Mouse (Mus musculus): ENCODE measurements at regions not wholly inside any gene's neighbourhood (a gene's known extent, or its start where the extent isn't known, plus 50 kb on each side); places are given as distances from the start of the nearest gene placed in this dataset.

DNA sequence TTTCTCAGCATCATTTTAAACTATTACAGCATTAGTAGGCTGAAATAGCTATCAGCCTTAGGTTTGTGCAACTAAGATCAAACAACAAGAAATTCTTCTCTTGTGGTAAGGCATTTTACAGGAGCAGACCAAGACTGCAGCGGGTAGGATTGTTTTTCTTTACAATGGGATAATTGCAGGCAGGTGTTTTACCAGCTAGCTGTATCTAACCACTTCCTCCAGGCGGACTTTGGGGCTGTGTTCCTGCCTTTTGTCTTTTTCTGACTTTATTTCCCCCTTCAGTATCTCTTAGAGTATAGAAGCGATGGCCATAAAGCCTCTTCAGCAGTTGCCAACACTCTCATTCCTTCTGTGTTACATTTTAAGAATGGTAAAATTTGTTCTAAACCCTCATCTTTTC is 84.8 kb upstream of the Hs6st1 start:
- no peak for DNase-seq
- intact Hi-C loops (cut with DNase I), result no loop called here

DNA sequence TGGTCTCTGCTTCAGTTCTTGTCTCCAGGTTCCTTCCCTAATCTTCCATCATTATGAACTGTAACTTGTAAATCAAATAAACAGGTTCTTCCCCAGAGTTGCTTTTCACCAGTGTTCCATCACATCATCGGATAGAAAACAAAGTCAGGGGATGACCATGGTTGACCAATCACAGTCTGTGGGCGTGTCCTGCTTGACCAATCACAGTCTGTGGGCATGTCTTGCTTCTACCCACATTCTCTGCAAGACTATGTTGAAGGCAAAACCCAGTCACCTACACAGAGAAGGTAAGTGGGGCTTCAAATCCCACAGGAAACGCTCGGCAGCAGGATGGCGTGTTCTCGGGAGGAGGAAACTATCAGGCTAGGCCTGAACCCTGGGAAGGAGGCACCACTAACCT is 82.9 kb upstream of the Hs6st1 start:
- no peak for DNase-seq
- intact Hi-C loops (cut with DNase I), result no loop called here

DNA sequence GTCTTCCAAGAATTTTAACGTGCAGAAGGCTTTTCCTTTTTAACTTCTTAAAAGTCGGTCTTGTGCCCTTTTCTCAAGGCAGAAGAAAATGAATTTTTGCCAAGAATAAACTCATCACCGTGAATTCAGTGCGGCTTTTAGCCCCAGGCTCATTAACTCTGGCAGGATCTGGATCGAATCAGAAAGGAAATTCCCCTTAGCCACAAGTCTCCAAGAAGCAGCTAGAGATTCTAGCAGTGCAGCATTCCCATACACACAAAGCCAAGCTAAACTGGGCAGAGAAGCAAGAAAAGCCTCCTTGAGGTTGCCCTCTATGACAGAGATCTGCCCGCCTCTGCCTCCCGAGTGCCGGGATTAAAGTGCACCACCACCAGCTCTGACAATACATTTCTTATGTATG is 81.5 kb upstream of the Hs6st1 start:
- no peak for DNase-seq
- intact Hi-C loops (cut with DNase I), result no loop called here

DNA sequence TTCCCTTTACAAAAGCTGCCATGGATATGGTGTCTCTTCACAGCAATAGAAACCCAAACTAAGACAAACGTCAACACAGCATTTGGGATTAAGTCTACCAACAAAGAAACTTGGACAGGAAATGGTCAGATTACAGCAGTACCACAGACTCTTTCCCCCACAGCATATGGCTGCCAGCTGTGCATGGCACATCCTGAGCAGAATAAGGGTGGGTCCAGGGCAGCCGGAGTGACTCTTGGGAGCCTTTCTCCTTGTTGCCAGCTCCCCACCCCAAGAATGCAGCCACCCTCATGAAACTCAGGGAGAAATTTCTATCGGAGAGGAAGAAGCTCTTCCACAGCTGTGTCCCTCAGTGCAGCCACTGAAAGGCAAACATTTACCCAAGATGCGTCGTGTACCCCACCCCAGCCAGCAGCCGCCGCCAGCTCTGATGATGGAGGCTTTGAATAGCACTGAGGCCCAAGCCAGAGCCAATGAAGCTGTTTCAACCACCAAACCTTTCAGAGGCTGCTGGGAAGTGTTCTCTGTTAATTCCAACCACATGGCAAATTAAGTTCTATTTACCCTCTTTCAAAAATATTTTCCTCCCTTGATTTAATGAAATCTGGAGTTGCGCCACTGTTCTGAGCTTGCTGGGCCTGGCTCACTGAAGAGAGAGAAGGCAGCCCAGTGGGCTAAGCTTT is 75.8 kb upstream of the Hs6st1 start:
- intact Hi-C loops (cut with DNase I), result no loop called here

DNA sequence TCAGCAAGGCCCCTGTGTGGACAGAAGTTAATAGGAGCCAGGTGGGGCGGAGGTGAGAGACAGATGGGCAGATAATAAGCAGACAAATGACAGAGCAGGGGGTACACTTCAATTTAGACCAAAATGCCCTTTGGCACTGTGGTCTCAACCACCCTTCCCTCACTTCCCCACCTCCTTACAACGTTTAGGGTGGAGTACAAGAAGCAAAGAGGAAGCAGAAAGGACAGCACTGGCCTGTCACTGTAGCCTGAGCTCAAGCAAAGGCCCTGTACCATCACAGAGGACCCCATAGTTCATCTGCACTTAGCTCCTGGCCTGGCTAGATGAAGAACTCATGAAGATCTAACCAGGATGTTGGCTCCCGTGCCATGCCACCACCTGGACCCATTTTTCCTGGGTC is 75.3 kb upstream of the Hs6st1 start:
- intact Hi-C loops (cut with DNase I), result no loop called here

More for the DNA sequence above, 75.8 kb upstream of the Hs6st1 start:
- DNase-seq, result no peak

DNA sequence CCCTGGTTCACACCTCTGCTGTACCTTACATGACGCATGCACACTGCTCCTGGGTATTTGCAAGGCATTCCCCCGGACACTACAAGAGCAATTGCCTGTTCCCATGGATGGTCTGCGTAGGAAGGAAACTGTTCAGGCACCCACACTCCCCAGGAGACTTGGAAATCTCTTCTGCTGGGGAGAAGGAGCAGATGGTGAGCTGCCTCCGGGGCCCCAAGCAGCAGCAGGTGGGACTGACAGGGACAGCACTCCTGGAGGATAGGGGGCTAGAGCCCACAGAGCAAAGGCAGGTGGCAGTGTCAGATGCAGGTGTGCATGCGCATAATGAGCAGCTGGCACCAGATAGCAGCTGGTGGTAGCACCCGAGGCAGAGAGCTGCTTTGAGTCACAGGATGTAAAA is 72.5 kb upstream of the Hs6st1 start:
- intact Hi-C loops (cut with DNase I), result no loop called here
- DNase-seq, result no peak

More for the DNA sequence above, 75.3 kb upstream of the Hs6st1 start:
- DNase-seq, result no peak

DNA sequence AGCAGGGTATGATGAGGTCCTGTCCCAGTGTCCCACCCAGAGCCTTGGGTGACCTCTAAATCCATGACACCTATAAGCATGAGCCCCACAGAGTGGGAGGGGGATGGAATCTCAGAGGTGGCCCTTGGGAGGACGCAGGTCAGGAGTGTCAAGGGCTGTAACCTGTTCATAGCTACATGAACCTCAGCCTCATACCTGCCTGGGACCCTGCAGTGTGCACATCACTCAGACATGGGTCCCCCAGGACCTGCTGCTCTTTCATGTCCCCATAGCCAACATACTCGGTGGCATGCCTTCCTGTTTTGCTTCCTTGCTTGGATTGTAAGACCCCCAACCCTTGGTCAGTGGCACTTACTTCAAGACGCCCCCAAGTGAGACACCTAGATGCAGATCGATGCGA is 66.9 kb upstream of the Hs6st1 start:
- intact Hi-C loops (cut with DNase I), result no loop called here
- no peak for DNase-seq

DNA sequence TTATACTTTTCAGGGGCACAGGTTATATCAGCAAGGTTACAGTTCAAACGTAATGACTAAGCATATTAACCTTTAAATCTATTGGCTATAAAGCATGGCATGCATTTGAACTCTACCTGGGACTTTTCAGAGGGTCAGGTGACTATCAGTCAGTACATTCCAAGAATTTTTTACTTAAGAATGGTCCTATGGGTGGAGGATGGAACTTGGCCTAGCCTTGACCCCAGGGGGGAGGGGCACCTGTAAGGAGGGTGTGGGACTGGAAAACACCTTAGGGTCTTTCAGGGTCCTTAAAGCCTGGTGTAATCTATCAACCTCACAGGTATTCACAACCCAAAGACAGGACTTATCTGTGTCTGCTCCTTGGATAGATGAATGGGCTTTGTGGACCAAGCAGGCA is 66.4 kb upstream of the Hs6st1 start:
- no peak for DNase-seq
- intact Hi-C loops (cut with DNase I), result no loop called here

DNA sequence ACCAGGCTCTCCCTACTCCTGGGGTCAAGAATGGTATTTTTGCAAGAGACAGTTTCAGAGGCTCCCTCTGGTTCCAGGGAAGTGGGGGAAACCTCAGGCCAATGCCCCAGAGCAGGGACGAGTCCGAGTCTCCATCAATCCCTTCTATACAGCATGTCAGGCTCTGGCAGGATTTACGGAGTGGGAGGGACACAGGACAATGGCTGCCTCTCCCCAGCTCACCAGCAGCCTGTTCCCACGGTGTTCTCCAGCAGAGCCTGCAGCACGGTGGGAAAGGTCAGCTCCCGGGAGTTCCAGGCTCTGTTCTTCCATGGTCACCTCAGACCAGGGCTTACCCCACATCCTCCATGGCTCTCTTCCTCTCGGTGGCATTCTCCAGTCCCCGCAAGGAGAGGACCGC is 64.6 kb upstream of the Hs6st1 start:
- intact Hi-C loops (cut with DNase I), result no loop called here
- DNase-seq, result no peak

DNA sequence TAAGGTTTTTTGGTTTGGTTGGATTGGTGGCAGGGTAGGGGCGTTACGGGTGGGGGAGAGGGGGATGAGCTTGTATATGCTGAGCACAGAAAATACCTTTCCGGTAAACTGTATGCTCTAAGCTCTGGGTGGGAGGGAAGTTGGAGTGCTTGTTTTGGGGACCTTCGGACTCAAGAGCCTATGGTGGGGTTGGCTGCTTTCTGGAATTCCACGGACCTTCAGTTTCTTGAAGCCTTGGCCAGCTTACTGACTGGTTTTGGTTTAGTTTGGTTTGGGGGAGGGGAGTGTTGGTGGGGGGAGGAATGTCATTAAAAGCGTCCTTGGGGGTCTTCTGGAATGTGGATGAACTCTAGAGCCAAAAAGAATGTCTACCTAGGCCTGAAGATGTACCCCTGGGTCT is 59.6 kb upstream of the Hs6st1 start:
- DNase-seq, result no peak
- intact Hi-C loops (cut with DNase I), result no loop called here

DNA sequence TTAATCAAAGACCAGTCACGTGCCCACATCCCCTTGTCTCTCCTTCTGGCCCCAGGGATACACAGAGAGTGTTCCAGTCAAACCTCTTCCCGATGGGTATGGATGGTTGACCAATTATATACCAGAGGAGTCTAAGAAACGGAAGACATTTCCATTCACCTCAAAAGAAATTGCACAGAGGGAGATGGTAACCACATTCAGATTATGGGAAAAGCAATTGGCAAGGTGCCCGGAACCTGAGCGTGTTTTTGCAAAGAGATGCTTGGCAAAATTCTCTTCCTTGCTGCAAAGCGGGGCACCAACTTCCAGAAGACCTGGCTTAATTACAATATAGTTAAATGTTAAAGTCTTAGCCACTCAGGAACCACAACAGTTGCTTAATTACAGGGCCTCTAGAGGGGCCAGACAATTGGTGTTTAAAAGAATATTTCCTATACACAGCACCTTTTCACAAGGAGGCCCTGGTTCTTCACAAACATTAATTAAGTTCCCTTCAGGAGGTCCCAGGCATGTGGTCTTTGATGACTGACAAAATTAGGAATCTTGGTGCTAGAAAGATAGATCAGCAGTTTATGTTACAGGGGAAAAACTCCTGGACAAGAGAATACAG is 59.1 kb upstream of the Hs6st1 start:
- DNase-seq, result peak in 1 of 2 experiments; percentile 18
- intact Hi-C loops (cut with DNase I), result no loop called here

DNA sequence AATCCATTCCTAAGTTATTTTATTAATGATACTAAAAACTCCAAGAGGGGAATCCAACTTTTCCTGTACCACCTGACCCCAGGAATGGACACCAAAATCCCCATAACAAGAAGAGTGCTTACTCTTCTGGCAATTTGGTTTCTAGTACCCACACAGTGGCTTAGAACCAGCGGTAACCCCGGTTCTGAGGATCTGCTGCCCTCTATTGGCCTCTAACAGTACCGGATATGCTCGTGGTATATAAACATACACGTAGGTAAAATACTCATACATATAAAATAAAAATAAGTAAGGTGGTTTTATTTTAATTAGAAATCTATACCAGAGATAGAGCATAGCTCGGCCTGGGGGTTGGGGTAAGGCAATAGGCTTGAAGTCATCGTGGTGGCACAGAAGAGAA is 58.0 kb upstream of the Hs6st1 start:
- intact Hi-C loops (cut with DNase I), result no loop called here

DNA sequence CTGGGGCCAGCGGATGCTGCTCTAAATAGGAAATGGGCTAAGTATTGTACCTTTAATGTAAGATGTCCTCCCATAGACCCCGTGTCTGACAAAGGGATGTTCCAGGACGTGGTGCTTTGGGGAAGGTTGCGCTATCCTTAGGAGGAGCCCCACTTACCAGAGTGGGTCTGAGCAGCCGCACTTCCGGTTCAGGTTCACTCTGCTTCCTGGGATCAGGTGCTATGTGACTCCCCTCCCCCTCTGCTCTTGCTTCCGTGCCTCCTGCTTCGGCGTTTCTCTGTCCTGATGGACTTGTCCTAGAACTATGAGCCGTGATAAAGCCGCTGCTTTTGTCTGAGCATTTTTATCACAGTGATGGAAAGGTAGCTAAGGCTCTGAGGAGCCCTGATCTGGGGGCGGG is 57.4 kb upstream of the Hs6st1 start:
- intact Hi-C loops (cut with DNase I), result no loop called here
- no peak for DNase-seq

More for the DNA sequence above, 58.0 kb upstream of the Hs6st1 start:
- DNase-seq, result no peak

DNA sequence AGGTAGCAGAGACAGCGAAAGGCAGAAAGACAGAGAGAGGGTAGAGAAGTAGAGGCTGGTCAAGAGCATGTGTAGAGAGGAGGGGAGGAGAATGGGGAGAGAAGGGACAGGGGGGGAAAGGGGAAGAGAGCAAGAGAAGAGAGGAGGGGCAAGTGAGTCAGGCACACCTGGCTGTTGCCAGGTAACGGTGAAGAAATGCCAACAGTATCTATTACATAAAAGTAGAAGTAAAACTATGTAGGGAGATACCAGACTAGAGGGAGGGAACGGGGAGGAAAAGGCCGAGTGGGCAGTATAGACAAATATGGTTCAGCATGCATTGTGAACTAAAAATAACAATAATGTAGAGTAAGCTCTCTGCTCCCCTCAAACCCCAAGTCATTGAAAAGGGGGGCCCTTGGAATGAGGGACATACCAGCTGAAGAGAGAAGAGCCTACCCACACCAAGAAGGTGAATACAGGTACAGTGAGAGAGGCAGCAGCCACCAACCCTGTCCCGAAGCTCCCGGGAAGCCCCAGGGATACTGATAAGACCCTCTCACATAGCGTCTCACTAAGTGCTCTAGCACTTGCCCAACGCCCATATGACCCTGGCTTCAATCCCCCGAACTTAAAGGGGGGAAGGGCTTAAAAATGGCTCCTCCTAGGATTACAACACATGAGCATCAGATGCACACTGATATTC is 56.0 kb upstream of the Hs6st1 start:
- no peak for DNase-seq
- intact Hi-C loops (cut with DNase I), result no loop called here

DNA sequence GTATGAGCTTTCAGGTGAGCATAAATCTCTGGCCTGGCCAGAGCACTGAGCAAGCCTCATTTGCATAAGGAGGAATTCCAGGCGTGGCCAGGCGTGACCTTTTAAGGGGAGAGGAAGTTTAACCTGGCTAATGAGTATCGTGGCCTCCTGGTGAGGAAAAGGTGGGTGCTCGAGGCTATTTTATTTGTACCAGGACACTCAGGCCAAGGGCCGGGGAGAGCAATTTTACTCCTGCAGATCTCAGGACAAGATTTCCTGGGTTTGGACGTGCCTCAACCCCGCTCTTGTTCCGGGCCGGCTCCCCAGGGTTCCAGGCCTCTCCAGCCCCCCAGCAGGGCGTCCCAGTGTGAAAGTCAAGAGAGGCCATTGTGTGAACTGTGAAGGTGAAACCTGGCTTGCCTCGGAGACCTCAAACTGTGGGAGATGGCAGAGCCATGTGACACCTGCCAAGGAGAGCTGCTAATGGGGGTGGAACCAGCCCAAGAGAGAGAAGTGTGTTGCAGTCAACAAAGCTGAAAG is 54.3 kb upstream of the Hs6st1 start:
- intact Hi-C loops (cut with DNase I), result no loop called here

DNA sequence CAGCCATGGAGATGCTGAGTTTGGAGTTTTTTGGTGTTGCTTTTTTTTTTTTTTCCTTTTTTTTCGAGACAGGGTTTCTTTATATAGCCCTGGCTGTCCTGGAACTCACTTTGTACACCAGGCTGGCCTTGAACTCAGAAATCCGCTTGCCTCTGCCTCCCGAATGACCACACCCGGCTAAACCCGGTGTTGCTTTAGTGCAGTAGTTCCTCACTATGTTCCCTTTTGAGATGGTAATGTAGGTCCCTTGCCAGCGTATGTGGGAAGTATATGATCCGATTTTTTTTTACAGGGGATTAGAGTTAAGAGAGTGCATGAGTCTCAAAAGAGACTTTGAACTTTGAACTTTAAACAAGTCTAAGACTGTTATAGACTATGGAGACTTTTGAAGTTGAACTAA is 53.8 kb upstream of the Hs6st1 start:
- intact Hi-C loops (cut with DNase I), result no loop called here
- DNase-seq, result no peak

More for the DNA sequence above, 54.3 kb upstream of the Hs6st1 start:
- no peak for DNase-seq

DNA sequence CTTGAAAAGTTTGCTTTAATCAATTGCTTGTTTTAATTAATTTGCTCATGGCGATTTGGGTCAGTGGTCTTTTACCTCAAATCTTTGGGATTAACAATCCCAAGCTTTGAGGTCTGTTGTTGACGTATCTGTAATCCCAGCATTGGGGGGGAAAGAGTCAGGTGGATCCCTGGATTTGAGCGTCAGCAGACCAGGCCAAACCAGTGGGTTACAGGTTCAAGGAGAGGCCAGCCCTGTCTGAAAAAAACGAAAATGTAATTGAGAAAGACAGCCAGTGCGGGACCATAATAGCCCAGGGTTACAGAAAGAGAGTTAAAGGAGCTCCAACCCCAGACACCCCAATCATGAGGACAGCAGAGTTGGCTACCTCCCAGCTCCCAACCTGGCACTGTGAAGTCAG is 53.0 kb upstream of the Hs6st1 start:
- DNase-seq, result peak; percentile 13 to 21
- intact Hi-C loops (cut with DNase I), result no loop called here

DNA sequence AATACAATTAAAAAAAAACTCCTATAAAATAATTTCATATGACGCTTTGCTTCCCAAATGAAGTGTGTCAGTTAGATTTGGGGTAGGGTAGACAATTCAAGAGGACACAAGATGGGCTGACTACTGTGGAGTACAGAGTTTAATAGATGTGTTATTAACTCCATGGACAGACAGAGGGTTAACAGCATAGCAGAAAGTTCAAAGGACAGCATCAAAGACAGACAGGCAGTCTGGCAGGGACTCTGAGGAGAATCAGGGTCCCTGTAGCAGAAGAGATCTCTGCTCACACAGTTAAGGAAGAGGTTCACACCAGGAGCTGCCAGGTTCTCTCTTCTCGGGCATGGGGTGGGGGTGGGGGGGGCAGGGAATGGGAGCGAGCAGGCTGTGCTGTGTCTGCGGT is 51.6 kb upstream of the Hs6st1 start:
- DNase-seq, result no peak
- intact Hi-C loops (cut with DNase I), result no loop called here

DNA sequence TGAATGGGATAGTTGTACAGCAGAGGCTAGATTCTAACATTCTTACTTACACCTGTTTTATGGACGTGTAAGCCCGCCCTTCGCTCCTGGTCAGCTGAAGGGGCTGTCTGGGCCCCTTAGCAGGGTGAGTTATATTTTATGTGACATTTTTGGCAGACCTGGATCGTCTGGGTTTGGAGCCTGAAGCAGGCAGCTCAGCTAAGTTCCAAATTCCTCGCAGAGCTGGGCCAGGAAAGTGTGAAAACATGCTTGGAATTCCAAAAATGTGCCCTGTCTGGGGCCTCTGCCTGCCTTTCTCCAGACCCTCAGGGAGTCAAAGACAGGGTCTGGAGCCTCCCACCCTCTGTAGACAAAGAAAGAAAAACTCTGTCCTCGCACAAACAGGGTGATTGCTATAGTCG is 51.1 kb upstream of the Hs6st1 start:
- intact Hi-C loops (cut with DNase I), result no loop called here

DNA sequence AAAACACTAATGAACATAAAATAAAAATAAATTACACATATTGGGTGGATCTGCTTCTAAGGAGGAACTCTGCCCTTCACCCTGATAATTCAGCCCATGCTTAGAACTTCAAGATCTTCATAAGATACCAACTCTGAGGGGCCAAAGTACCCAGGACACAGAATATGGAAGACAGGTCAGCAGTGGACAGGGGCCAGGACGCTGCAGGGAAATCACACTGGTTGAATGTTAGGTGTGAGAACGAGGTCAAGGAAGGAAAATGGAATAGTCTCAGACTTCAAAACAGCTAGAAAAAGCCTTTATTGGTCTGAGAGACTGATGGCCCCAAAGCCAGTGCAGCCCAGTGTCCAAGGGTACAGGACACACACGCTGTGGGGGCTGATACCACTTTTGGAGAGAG is 50.5 kb upstream of the Hs6st1 start:
- intact Hi-C loops (cut with DNase I), result no loop called here

More for the DNA sequence above, 51.1 kb upstream of the Hs6st1 start:
- DNase-seq, result peak in 1 of 2 experiments; percentile 45

More for the DNA sequence above, 50.5 kb upstream of the Hs6st1 start:
- no peak for DNase-seq
